Mouse (Mus musculus) G1E (cell line): ENCODE measurements at regions not wholly inside any gene's neighbourhood (a gene's known extent, or its start where the extent isn't known, plus 50 kb on each side); places are given as distances from the start of the nearest gene placed in this dataset.

ENCODE experiments used
- CTCF ChIP-seq: IDR thresholded peaks from 2 replicates; pipeline ENCODE4 v1.5.1; 2012; ENCODE audit warnings: low read depth, low read length, inconsistent platforms, mixed read lengths
- GATA1 ChIP-seq: IDR thresholded peaks from 2 replicates; pipeline ENCODE4 v1.6.1; 2012; ENCODE audit warnings: borderline replicate concordance, low read length, inconsistent platforms, mixed read lengths
- GATA2 ChIP-seq: IDR thresholded peaks from 2 replicates; pipeline ENCODE4 v1.6.1; 2012; ENCODE audit warnings: low read depth, low read length, inconsistent platforms, borderline replicate concordance
- POLR2AphosphoS5 ChIP-seq: IDR thresholded peaks from 2 replicates; pipeline ENCODE4 v1.6.1; 2012; ENCODE audit warnings: low read depth, low read length, inconsistent platforms; ENCODE audit not compliant: insufficient replicate concordance
- TAL1 ChIP-seq: conservative IDR thresholded peaks from 2 replicates; pipeline ENCODE4 v1.6.1; 2012; ENCODE audit warnings: low read depth, low read length, inconsistent platforms, mixed read lengths

DNA sequence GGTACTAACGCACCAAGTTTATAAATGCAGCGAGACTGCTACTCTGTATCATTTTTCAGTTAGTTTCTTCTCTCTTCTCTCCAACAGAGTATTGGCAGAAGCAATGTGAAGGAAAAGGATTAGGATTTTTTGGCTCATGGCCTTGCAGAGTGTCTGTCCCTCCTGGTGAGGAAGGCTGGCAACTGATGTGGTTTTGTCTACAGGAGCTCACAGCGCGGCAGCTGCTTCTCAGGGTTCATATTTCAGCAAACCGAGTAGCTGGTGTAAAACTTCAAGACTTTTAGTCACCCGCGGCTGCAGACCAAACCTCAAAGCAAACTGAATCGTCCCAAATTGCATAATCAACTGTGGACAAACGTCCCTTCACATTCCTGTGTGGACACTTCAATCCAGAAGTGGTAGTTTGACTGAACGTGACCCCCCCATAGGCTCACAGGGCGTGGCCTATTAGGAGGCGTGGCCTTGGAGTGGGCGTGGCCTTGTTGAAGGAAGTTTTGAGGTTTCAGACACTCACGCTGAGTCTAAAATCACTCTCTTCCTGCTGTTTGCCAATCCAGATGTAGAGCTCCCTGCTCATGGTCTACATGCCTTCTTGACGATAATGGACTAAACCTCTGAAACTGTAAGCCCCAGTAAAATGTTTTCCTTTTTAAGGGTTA lies 147.7 kb upstream of the Trpc7 start:
- TF ChIP-seq CTCF (no peak), TAL1 (no peak), GATA1 (no peak), GATA2 (no peak), POLR2AphosphoS5 (no peak)
